Mouse (Mus musculus): ENCODE measurements around the gene Ccer2. TPM values are rescaled to one million over a fixed set of nuclear protein-coding genes. Genes with fewer than 3 reads are reported as not detected.

Ccer2 gene
- polyA plus RNA-seq, 1 experiment from 2014 or later: 0.54 TPM

- Histone ChIP-seq H3K4me3 (no peak overlapping the region), H3K9ac (no peak overlapping the region), H3K4me1 (replicated peaks) (peaks cover 15% of the 10 kb centered on the region), H3K9me3 (no peaks in the 10 kb centered on the region), H3K36me3 (peaks cover 32% of the 10 kb centered on the region), H3K27ac (replicated peaks) (no peak overlapping the region), H3K27me3 (no peaks in the 10 kb centered on the region), H3K4me2 (no peak overlapping the region)
- no peak for ATAC-seq (ENCODE audit: low FRiP score, low read depth)
- WGBS: 97% methylated on average over 9 of the region's 9 CpGs
These were observed 5.9 kb downstream of the Ccer2 start for GRCm38 (mm10) chr7:28761907-28762306.

GRCm38 (mm10) chr7:28765211-28765610, 9.2 kb downstream of the Ccer2 start:
- Histone ChIP-seq H3K36me3 (peaks cover 17% of the 10 kb centered on the region), H3K4me2 (peak overlapping the region; percentile 66), H3K4me1 (replicated peaks) (peaks cover 30% of the 10 kb centered on the region), H3K4me3 (peak overlapping the region; percentile 58), H3K9ac (peak overlapping the region; percentile 64; the same call in 1 of the 2 replicates), H3K27me3 (no peaks in the 10 kb centered on the region), H3K9me3 (no peaks in the 10 kb centered on the region), H3K27ac (replicated peaks) (no peak overlapping the region)
- WGBS: 87% methylated on average over 6 of the region's 6 CpGs
- ATAC-seq (ENCODE audit: low FRiP score, low read depth): no peak

- Histone ChIP-seq H3K36me3 (peaks cover 7% of the 10 kb centered on the region; the same call in 1 of the 2 replicates), H3K9me3 (no peaks in the 10 kb centered on the region), H3K4me1 (replicated peaks) (peaks cover 30% of the 10 kb centered on the region), H3K27ac (replicated peaks) (peak within 1 kb of the TSS; percentile 30), H3K27me3 (no peaks in the 10 kb centered on the region), H3K9ac (peak within 1 kb of the TSS; percentile 64), H3K4me3 (peak within 1 kb of the TSS; percentile 58), H3K4me2 (peak within 1 kb of the TSS; percentile 68)
- peak; percentile 99 for ATAC-seq (ENCODE audit: low FRiP score, low read depth)
- under 1% methylated on average over 45 of the region's 45 CpGs for WGBS
These were observed 10.4 kb downstream of the Ccer2 start, which contains the start of gene Sirt2 for GRCm38 (mm10) chr7:28766173-28766879. Gene Sirt2, plus strand, starts transcription at chr7:28766735.

GRCm38 (mm10) chr7:28766910-28767309, 10.9 kb downstream of the Ccer2 start:
- Histone ChIP-seq H3K27ac (replicated peaks) (no peak overlapping the region), H3K4me1 (replicated peaks) (peaks cover 30% of the 10 kb centered on the region), H3K36me3 (peaks cover under 1% of the 10 kb centered on the region; the same call in 1 of the 2 replicates), H3K4me3 (peak overlapping the region; percentile 58), H3K9me3 (no peaks in the 10 kb centered on the region), H3K9ac (peak overlapping the region; percentile 61), H3K27me3 (no peaks in the 10 kb centered on the region), H3K4me2 (peak overlapping the region; percentile 68)
- 1% methylated on average over 14 of the region's 14 CpGs for WGBS
- ATAC-seq (ENCODE audit: low FRiP score, low read depth): peak; percentile 28

GRCm38 (mm10) chr7:28767462-28767965, 11.5 kb downstream of the Ccer2 start, which contains the start of gene Nfkbib:
Gene Nfkbib, minus strand, starts transcription at chr7:28767512.
- H3K4me3 ChIP-seq: peak within 1 kb of the TSS; percentile 58
- ATAC-seq (ENCODE audit: low FRiP score, low read depth): no peak
- whole genome bisulfite sequencing: 68% methylated on average over 7 of the region's 7 CpGs

GRCm38 (mm10) chr7:28769414-28769958, 13.5 kb downstream of the Ccer2 start:
- 92% methylated on average over 9 of the region's 9 CpGs for WGBS
- Histone ChIP-seq H3K9ac (no peak overlapping the region), H3K4me1 (replicated peaks) (peaks cover 35% of the 10 kb centered on the region), H3K36me3 (no peaks in the 10 kb centered on the region), H3K4me2 (no peak overlapping the region), H3K4me3 (no peak overlapping the region), H3K9me3 (no peaks in the 10 kb centered on the region), H3K27me3 (no peaks in the 10 kb centered on the region), H3K27ac (replicated peaks) (no peak overlapping the region)
- ATAC-seq (ENCODE audit: low FRiP score, low read depth): no peak

More at GRCm38 (mm10) chr7:28767462-28767965, 11.5 kb downstream of the Ccer2 start, which contains the start of gene Nfkbib:
- H3K27ac ChIP-seq (replicated peaks): no peak within 1 kb of the TSS
- H3K9ac ChIP-seq: peak within 1 kb of the TSS; percentile 64
- H3K4me1 ChIP-seq (replicated peaks): peaks cover 30% of the 10 kb centered on the region
- peak within 1 kb of the TSS; percentile 68 for H3K4me2 ChIP-seq
- no peaks in the 10 kb centered on the region for H3K27me3 ChIP-seq
- no peaks in the 10 kb centered on the region for H3K9me3 ChIP-seq
- no peaks in the 10 kb centered on the region for H3K36me3 ChIP-seq

- Histone ChIP-seq H3K4me1 (replicated peaks) (peaks cover 28% of the 10 kb centered on the region), H3K9me3 (no peaks in the 10 kb centered on the region), H3K4me3 (no peak overlapping the region), H3K36me3 (no peaks in the 10 kb centered on the region; the same call in 1 of the 2 replicates), H3K27ac (replicated peaks) (no peak overlapping the region), H3K9ac (no peak overlapping the region), H3K4me2 (no peak overlapping the region), H3K27me3 (no peaks in the 10 kb centered on the region)
- no peak for ATAC-seq (ENCODE audit: low FRiP score, low read depth)
- 98% methylated on average over 3 of the region's 3 CpGs for WGBS
These were observed 14.3 kb downstream of the Ccer2 start for GRCm38 (mm10) chr7:28770309-28770708.

- 87% methylated on average over 11 of the region's 11 CpGs for WGBS
- no peak overlapping the region for H3K27ac ChIP-seq (replicated peaks)
These were observed 15.9 kb downstream of the Ccer2 start for GRCm38 (mm10) chr7:28771867-28772266.

GRCm38 (mm10) chr7:28773163-28773562, 17.2 kb downstream of the Ccer2 start:
- Histone ChIP-seq H3K4me1 (replicated peaks) (0 out of 2 replicates have a peak, but pooled peaks cover 9% of the 10 kb centered on the region), H3K9me3 (no peaks in the 10 kb centered on the region), H3K27ac (replicated peaks) (no peak overlapping the region), H3K9ac (no peak overlapping the region), H3K27me3 (no peaks in the 10 kb centered on the region), H3K4me3 (no peak overlapping the region), H3K36me3 (peaks cover 6% of the 10 kb centered on the region), H3K4me2 (no peak overlapping the region)
- 82% methylated on average over 3 of the region's 3 CpGs for WGBS
- ATAC-seq (ENCODE audit: low FRiP score, low read depth): no peak

More at GRCm38 (mm10) chr7:28771867-28772266, 15.9 kb downstream of the Ccer2 start:
- Histone ChIP-seq H3K9ac (no peak overlapping the region), H3K27me3 (no peaks in the 10 kb centered on the region), H3K36me3 (peaks cover 1% of the 10 kb centered on the region), H3K9me3 (no peaks in the 10 kb centered on the region), H3K4me2 (no peak overlapping the region), H3K4me3 (no peak overlapping the region), H3K4me1 (replicated peaks) (peaks cover 21% of the 10 kb centered on the region)
- no peak for ATAC-seq (ENCODE audit: low FRiP score, low read depth)

GRCm38 (mm10) chr7:28774164-28774563, 18.2 kb downstream of the Ccer2 start:
- H3K9ac ChIP-seq: no peak overlapping the region
- H3K9me3 ChIP-seq: no peaks in the 10 kb centered on the region
- H3K36me3 ChIP-seq: peaks cover 6% of the 10 kb centered on the region
- ATAC-seq (ENCODE audit: low FRiP score, low read depth): peak; percentile 69
- H3K4me2 ChIP-seq: no peak overlapping the region
- peak overlapping the region; percentile 42; the same call in 1 of the 2 replicates for H3K27ac ChIP-seq (replicated peaks)
- H3K27me3 ChIP-seq: no peaks in the 10 kb centered on the region
- WGBS: 34% methylated on average over 12 of the region's 12 CpGs
- no peak overlapping the region for H3K4me3 ChIP-seq
- H3K4me1 ChIP-seq (replicated peaks): 0 out of 2 replicates have a peak, but pooled peaks cover 6% of the 10 kb centered on the region

GRCm38 (mm10) chr7:28775129-28775528, 19.2 kb downstream of the Ccer2 start:
- H3K36me3 ChIP-seq: peaks cover 6% of the 10 kb centered on the region
- no peak for ATAC-seq (ENCODE audit: low FRiP score, low read depth)
- no peak overlapping the region for H3K27ac ChIP-seq (replicated peaks)
- H3K4me1 ChIP-seq (replicated peaks): peaks cover 7% of the 10 kb centered on the region; the same call in 1 of the 2 replicates
- H3K9me3 ChIP-seq: no peaks in the 10 kb centered on the region
- H3K9ac ChIP-seq: no peak overlapping the region
- H3K4me3 ChIP-seq: no peak overlapping the region
- WGBS: 72% methylated on average over 7 of the region's 7 CpGs
- no peak overlapping the region for H3K4me2 ChIP-seq
- H3K27me3 ChIP-seq: no peaks in the 10 kb centered on the region

- ATAC-seq (ENCODE audit: low FRiP score, low read depth): no peak
- no peak overlapping the region for H3K9ac ChIP-seq
- 86% methylated on average over 9 of the region's 9 CpGs for WGBS
These were observed 22.9 kb downstream of the Ccer2 start for GRCm38 (mm10) chr7:28778825-28779224.

More at GRCm38 (mm10) chr7:28778825-28779224, 22.9 kb downstream of the Ccer2 start:
- H3K4me3 ChIP-seq: no peak overlapping the region
- H3K9me3 ChIP-seq: no peaks in the 10 kb centered on the region
- peaks cover 8% of the 10 kb centered on the region for H3K36me3 ChIP-seq
- H3K27ac ChIP-seq (replicated peaks): no peak overlapping the region
- no peak overlapping the region for H3K4me2 ChIP-seq
- H3K4me1 ChIP-seq (replicated peaks): peaks cover 10% of the 10 kb centered on the region; the same call in 1 of the 2 replicates
- H3K27me3 ChIP-seq: no peaks in the 10 kb centered on the region

Measured in hindbrain, embryonic 15.5 days (tissue).